Mouse (Mus musculus) neural tube, embryonic 14.5 days (tissue): Measurements from ENCODE around the gene Rubcnl. TPM values are rescaled to one million over a fixed set of nuclear protein-coding genes. Genes with fewer than 3 reads are reported as not detected.

Experiments used
- ATAC-seq: fragments of 200-750 bp; cut with Nextera tagmentation; 2 replicates; pipeline ENCODE4 v1.8.0; 2017; ENCODE audit warnings: low read depth, mild to moderate bottlenecking, moderate TSS enrichment, moderate library complexity
- H3K27ac ChIP-seq: fragments of 300-500 bp; sonication (generic); 2 replicates; pipeline ENCODE4 v1.5.1; 2014; ENCODE audit warnings: low read depth, mild to moderate bottlenecking, control low read depth, low read length, moderate library complexity, mixed read lengths
- H3K27me3 ChIP-seq: fragments of 300-500 bp; sonication (generic); 2 replicates; pipeline ENCODE4 v1.6.1; 2014; ENCODE audit warnings: low read length; ENCODE audit not compliant: control insufficient read depth, insufficient read depth
- H3K36me3 ChIP-seq: fragments of 300-500 bp; sonication (generic); 2 replicates; pipeline ENCODE4 v1.6.1; 2014; ENCODE audit warnings: low read length, mixed read lengths; ENCODE audit not compliant: control insufficient read depth, insufficient read depth
- H3K4me1 ChIP-seq: fragments of 300-500 bp; sonication (generic); 2 replicates; pipeline ENCODE4 v1.6.1; 2014; ENCODE audit warnings: low read length; ENCODE audit not compliant: control insufficient read depth, insufficient read depth
- H3K4me2 ChIP-seq: fragments of 300-500 bp; sonication (generic); 2 replicates; pipeline ENCODE4 v1.6.1; 2014; ENCODE audit warnings: mild to moderate bottlenecking, low read depth, low read length, control low read depth
- H3K4me3 ChIP-seq: fragments of 300-500 bp; sonication (generic); 2 replicates; pipeline ENCODE4 v1.5.1; 2014; ENCODE audit warnings: low read depth, low read length, control low read depth, mixed read lengths
- H3K9ac ChIP-seq: fragments of 300-500 bp; sonication (generic); replicated peaks from 2 replicates; pipeline ENCODE4 v1.6.1; 2014; ENCODE audit warnings: low read depth, mild to moderate bottlenecking, control low read depth, low read length, mixed read lengths
- H3K9me3 ChIP-seq: fragments of 300-500 bp; sonication (generic); 2 replicates; pipeline ENCODE4 v1.6.1; 2016; ENCODE audit warnings: low read length; ENCODE audit not compliant: control insufficient read depth
- WGBS: fragments of 180-500 bp; shearing (Covaris S2); extraction: QIAGEN DNeasy Blood & Tissue Kit; methylation state at CpG from one replicate; pipeline ENCODE4 v1.1.7; 2014; 5-methylcytosine and 5-hydroxymethylcytosine counted together
- polyA plus RNA-seq: library from polyadenylated mRNA; unstranded; fragments of >200 nt; fragmentation: Nextera tagmentation; extraction: Ambion mirVana; gene quantifications from 2 replicates; pipeline ENCODE4 v1.2.1, GENCODE M21; 2014

Rubcnl gene
- polyA plus RNA-seq, 1 experiment from 2014 or later: 0.15 TPM

GRCm38 (mm10) chr14:75010346-75010745 lies 5.5 kb upstream of the Rubcnl start:
- no peak for ATAC-seq
- WGBS: 71% methylated on average over 4 of the region's 4 CpGs
- no peak overlapping the region for H3K4me2 ChIP-seq

GRCm38 (mm10) chr14:75010986-75011655 lies 4.7 kb upstream of the Rubcnl start:
- Histone ChIP-seq H3K27ac (no peak overlapping the region), H3K9me3 (no peaks in the 10 kb centered on the region), H3K9ac (no peak overlapping the region), H3K27me3 (no peaks in the 10 kb centered on the region), H3K36me3 (no peaks in the 10 kb centered on the region), H3K4me3 (no peak overlapping the region), H3K4me1 (no peaks in the 10 kb centered on the region), H3K4me2 (no peak overlapping the region)
- peak; percentile 63; the same call in 1 of the 2 replicates for ATAC-seq
- 38% methylated on average over 8 of the region's 8 CpGs for WGBS

More at GRCm38 (mm10) chr14:75010346-75010745, 5.5 kb upstream of the Rubcnl start:
- no peaks in the 10 kb centered on the region for H3K27me3 ChIP-seq
- no peak overlapping the region for H3K4me3 ChIP-seq
- H3K9ac ChIP-seq: no peak overlapping the region
- no peaks in the 10 kb centered on the region for H3K4me1 ChIP-seq
- no peaks in the 10 kb centered on the region for H3K9me3 ChIP-seq
- H3K36me3 ChIP-seq: no peaks in the 10 kb centered on the region
- H3K27ac ChIP-seq: no peak overlapping the region

GRCm38 (mm10) chr14:75016715-75017020 lies 841 bp downstream of the Rubcnl start:
- WGBS: 72% methylated on average over 9 of the region's 9 CpGs
- H3K27me3 ChIP-seq: no peaks in the 10 kb centered on the region
- H3K36me3 ChIP-seq: no peaks in the 10 kb centered on the region
- H3K27ac ChIP-seq: no peak overlapping the region
- peak overlapping the region; percentile 84 for H3K4me2 ChIP-seq
- no peak overlapping the region for H3K9ac ChIP-seq
- no peaks in the 10 kb centered on the region for H3K4me1 ChIP-seq
- no peak overlapping the region for H3K4me3 ChIP-seq
- ATAC-seq: no peak
- H3K9me3 ChIP-seq: no peaks in the 10 kb centered on the region

GRCm38 (mm10) chr14:75017277-75017676 lies 1.4 kb downstream of the Rubcnl start:
- Histone ChIP-seq H3K36me3 (no peaks in the 10 kb centered on the region), H3K9me3 (no peaks in the 10 kb centered on the region), H3K9ac (no peak overlapping the region), H3K27me3 (no peaks in the 10 kb centered on the region), H3K27ac (no peak overlapping the region), H3K4me1 (no peaks in the 10 kb centered on the region), H3K4me2 (no peak overlapping the region), H3K4me3 (no peak overlapping the region)
- 88% methylated on average over 7 of the region's 7 CpGs for WGBS
- ATAC-seq: no peak

GRCm38 (mm10) chr14:75017877-75018825 lies 2.3 kb downstream of the Rubcnl start:
- ATAC-seq: no peak

GRCm38 (mm10) chr14:75018829-75019228 lies 3.0 kb downstream of the Rubcnl start:
- Histone ChIP-seq H3K9me3 (no peaks in the 10 kb centered on the region), H3K36me3 (no peaks in the 10 kb centered on the region), H3K4me2 (no peak overlapping the region), H3K27me3 (no peaks in the 10 kb centered on the region), H3K9ac (no peak overlapping the region), H3K27ac (no peak overlapping the region), H3K4me3 (no peak overlapping the region), H3K4me1 (no peaks in the 10 kb centered on the region)
- 77% methylated on average over 4 of the region's 4 CpGs for WGBS
- ATAC-seq: no peak

More at GRCm38 (mm10) chr14:75017877-75018825, 2.3 kb downstream of the Rubcnl start:
- H3K27ac ChIP-seq: no peak overlapping the region
- 89% methylated on average over 18 of the region's 18 CpGs for WGBS
- no peaks in the 10 kb centered on the region for H3K27me3 ChIP-seq
- no peaks in the 10 kb centered on the region for H3K4me1 ChIP-seq
- H3K9ac ChIP-seq: no peak overlapping the region
- no peak overlapping the region for H3K4me2 ChIP-seq
- H3K36me3 ChIP-seq: no peaks in the 10 kb centered on the region
- no peak overlapping the region for H3K4me3 ChIP-seq
- H3K9me3 ChIP-seq: no peaks in the 10 kb centered on the region

- Histone ChIP-seq H3K27ac (no peak overlapping the region), H3K27me3 (no peaks in the 10 kb centered on the region), H3K9me3 (no peaks in the 10 kb centered on the region), H3K4me2 (no peak overlapping the region), H3K36me3 (no peaks in the 10 kb centered on the region), H3K9ac (no peak overlapping the region), H3K4me3 (no peak overlapping the region), H3K4me1 (no peaks in the 10 kb centered on the region)
- ATAC-seq: no peak
- 87% methylated on average over 12 of the region's 12 CpGs for WGBS
These were observed 4.9 kb downstream of the Rubcnl start for GRCm38 (mm10) chr14:75020581-75021253.

- H3K4me3 ChIP-seq: no peak overlapping the region
- no peak overlapping the region for H3K27ac ChIP-seq
- ATAC-seq: no peak
- no peaks in the 10 kb centered on the region for H3K4me1 ChIP-seq
- H3K4me2 ChIP-seq: no peak overlapping the region
- H3K9me3 ChIP-seq: no peaks in the 10 kb centered on the region
- H3K27me3 ChIP-seq: no peaks in the 10 kb centered on the region
- no peaks in the 10 kb centered on the region for H3K36me3 ChIP-seq
- 89% methylated on average over 9 of the region's 9 CpGs for WGBS
- H3K9ac ChIP-seq: no peak overlapping the region
These were observed 6.7 kb downstream of the Rubcnl start for GRCm38 (mm10) chr14:75022522-75022921.
